Comparison of ENCODE assay signal across 18 mouse cellular contexts in genomic region chr11:86769884-86770283, GRCm38 (mm10). TPM values are rescaled to one million over a fixed set of nuclear protein-coding genes. Genes with fewer than 3 reads are reported as not detected.
DNase-seq lines count a peak whose midpoint lies in the region; ATAC-seq and TF ChIP-seq lines count a peak whose summit lies in the region.
"Had no signal": no experiment of that assay in that cellular context is flagged by ENCODE, and none has a peak within 500 bp of the region (broad histone marks: within the 10 kb centered on the region; RNA-seq: fewer than 3 reads in every experiment).

No protein-coding gene starts in this region.

- 88% methylated on average over 4 of the region's 4 CpGs for WGBS in kidney, embryonic 14.5 days
- WGBS in lung, postnatal 0 days = 68% methylated on average over 4 of the region's 4 CpGs

- no peak overlapping the region for H3K4me3 ChIP-seq in kidney, embryonic 14.5 days (ENCODE audit: low read length)
- no peak overlapping the region for H3K4me3 ChIP-seq in lung, postnatal 0 days (ENCODE audit: low read depth, low read length)
- no peak overlapping the region for H3K4me3 ChIP-seq in layer of hippocampus, adult 2 months
- H3K4me3 ChIP-seq: embryonic facial prominence, embryonic 13.5 days; forebrain, embryonic 12.5 days; heart, embryonic 13.5 days; hindbrain, embryonic 12.5 days had no signal

- no peaks in the 10 kb centered on the region for H3K9me3 ChIP-seq in kidney, embryonic 14.5 days (ENCODE audit: control insufficient read depth, low read length)
- no peaks in the 10 kb centered on the region for H3K9me3 ChIP-seq in lung, postnatal 0 days (ENCODE audit: low read length)
- H3K9me3 ChIP-seq: embryonic facial prominence, embryonic 13.5 days; forebrain, embryonic 12.5 days; heart, embryonic 13.5 days; hindbrain, embryonic 12.5 days had no signal

- H3K4me2 ChIP-seq in kidney, embryonic 14.5 days (replicated peaks; ENCODE audit: low read depth, low read length) = no peak overlapping the region
- no peak overlapping the region for H3K4me2 ChIP-seq in lung, postnatal 0 days (replicated peaks; ENCODE audit: low read depth, low read length)
- H3K4me2 ChIP-seq: embryonic facial prominence, embryonic 13.5 days; forebrain, embryonic 12.5 days; heart, embryonic 13.5 days; hindbrain, embryonic 12.5 days had no signal

- peak; percentile 92 for DNase-seq in heart, adult 11 months
- no peak for DNase-seq in heart, postnatal 10 days
- DNase-seq in kidney, postnatal 14 days = peak; percentile 43
- DNase-seq in lung, postnatal 0 days (ENCODE audit: low spot score) = peak; percentile 16
- peak; percentile 34 for DNase-seq in lung, postnatal 25 days (ENCODE audit: low spot score)
- no peak for DNase-seq in layer of hippocampus, adult 2 months (ENCODE audit: low spot score in 2 of 2)
- DNase-seq: adrenal gland, postnatal 10 days; cerebellum, adult 11 months; cerebellum, adult 9-11 months; cerebellum, postnatal 36 days; gastrocnemius, postnatal 25 days; heart, postnatal 4 days had no signal

- TF ChIP-seq CTCF in lung, postnatal 0 days (IDR thresholded peaks at IDR 0.05) = no peak
- TF ChIP-seq CTCF in layer of hippocampus, adult 2 months (conservative IDR thresholded peaks at IDR 0.05) = no peak

- intact Hi-C loops in heart, postnatal 10 days (cut with DNase I) = no loop called here

- H3K9ac ChIP-seq in kidney, embryonic 14.5 days (ENCODE audit: low read depth, low read length) = no peak overlapping the region
- no peak overlapping the region for H3K9ac ChIP-seq in lung, postnatal 0 days (replicated peaks; ENCODE audit: low read depth)
- H3K9ac ChIP-seq: embryonic facial prominence, embryonic 13.5 days; forebrain, embryonic 12.5 days; heart, embryonic 13.5 days; hindbrain, embryonic 12.5 days had no signal

- no peaks in the 10 kb centered on the region for H3K4me1 ChIP-seq in kidney, embryonic 14.5 days (ENCODE audit: control insufficient read depth, insufficient read depth, low read length)
- no peaks in the 10 kb centered on the region for H3K4me1 ChIP-seq in lung, postnatal 0 days (ENCODE audit: insufficient read depth, low read depth, low read length)
- H3K4me1 ChIP-seq: embryonic facial prominence, embryonic 13.5 days; forebrain, embryonic 12.5 days; heart, embryonic 13.5 days; hindbrain, embryonic 12.5 days had no signal

- H3K36me3 ChIP-seq in kidney, embryonic 14.5 days (ENCODE audit: control insufficient read depth, insufficient read depth, low read length) = peaks cover 33% of the 10 kb centered on the region
- peaks cover 16% of the 10 kb centered on the region; the same call in 1 of the 2 replicates for H3K36me3 ChIP-seq in lung, postnatal 0 days (ENCODE audit: insufficient read depth, low read length)

- TF ChIP-seq EP300 in lung, postnatal 0 days (IDR thresholded peaks at IDR 0.05) = peak; percentile 32; the same call in 1 of the 2 replicates

- no peak overlapping the region for H3K27ac ChIP-seq in kidney, embryonic 14.5 days (ENCODE audit: low read depth, low read length)
- H3K27ac ChIP-seq in lung, postnatal 0 days (ENCODE audit: low read length) = no peak overlapping the region
- no peak overlapping the region for H3K27ac ChIP-seq in layer of hippocampus, adult 2 months
- H3K27ac ChIP-seq: embryonic facial prominence, embryonic 13.5 days; forebrain, embryonic 12.5 days; hindbrain, embryonic 12.5 days had no signal

- ATAC-seq in kidney, embryonic 14.5 days (ENCODE audit: low FRiP score, low TSS enrichment) = no peak
- no peak for ATAC-seq in lung, postnatal 0 days
- ATAC-seq: forebrain, embryonic 16.5 days had no signal

- no peaks in the 10 kb centered on the region for H3K27me3 ChIP-seq in kidney, embryonic 14.5 days (ENCODE audit: control insufficient read depth, insufficient read depth, low read length)
- no peaks in the 10 kb centered on the region for H3K27me3 ChIP-seq in lung, postnatal 0 days (replicated peaks; ENCODE audit: insufficient read depth, low read length)
- H3K27me3 ChIP-seq: embryonic facial prominence, embryonic 13.5 days; forebrain, embryonic 12.5 days; heart, embryonic 13.5 days; hindbrain, embryonic 12.5 days had no signal

RNA-seq across cellular contexts. Expression of gene Cltc, which starts 12.5 kb away (rescaled TPM):
- total RNA-seq in heart, postnatal 10 days (2021) = 100 to 1,000 TPM; 210 to 211 TPM
- 128 and 200 TPM in 2 replicates for polyA plus RNA-seq in kidney, embryonic 14.5 days (2014; fragmentation: Nextera tagmentation; extraction: Ambion mirVana)
- 63.7 and 67.7 TPM in 2 replicates for polyA plus RNA-seq in lung, postnatal 0 days (2015; fragmentation: Nextera tagmentation; extraction: Ambion mirVana)
- 100 to 1,000 TPM; 447 to 456 TPM for total RNA-seq in layer of hippocampus, adult 2 months (2021)

RNA-seq across cellular contexts. Expression of gene Dhx40, which starts 37.7 kb away (rescaled TPM):
- total RNA-seq in heart, postnatal 10 days (2021) = 10 to 100 TPM; 19.7 to 21.5 TPM
- polyA plus RNA-seq in kidney, embryonic 14.5 days (2014; fragmentation: Nextera tagmentation; extraction: Ambion mirVana) = 29.6 and 44.5 TPM in 2 replicates
- polyA plus RNA-seq in lung, postnatal 0 days (2015; fragmentation: Nextera tagmentation; extraction: Ambion mirVana) = 18.9 and 20.7 TPM in 2 replicates
- total RNA-seq in layer of hippocampus, adult 2 months (2021) = 10 to 100 TPM; 26.6 to 31.7 TPM

Comparison
In these comparisons a context has a peak if more than half of its experiments do, and no peak if none do; other contexts are left out.
1. DNase-seq: peak in heart, adult 11 months (single experiment), kidney, postnatal 14 days (single experiment), lung, postnatal 0 days (single experiment) and lung, postnatal 25 days (single experiment); none in heart, postnatal 10 days (0 of 2) and layer of hippocampus, adult 2 months (0 of 2).